Mouse (Mus musculus) hindbrain, embryonic 16.5 days (tissue): ENCODE measurements at regions not wholly inside any gene's neighbourhood (a gene's known extent, or its start where the extent isn't known, plus 50 kb on each side); places are given as distances from the start of the nearest gene placed in this dataset.

Experiments
- ATAC-seq: fragments of 200-750 bp; cut with Nextera tagmentation; 2 replicates; pipeline ENCODE4 v1.8.0; 2017; ENCODE audit warnings: moderate TSS enrichment, moderate library complexity
- H3K27ac ChIP-seq: fragments of 300-500 bp; sonication (generic); 2 replicates; pipeline ENCODE4 v1.5.1; 2014; ENCODE audit warnings: low read depth, mild to moderate bottlenecking, control low read depth, low read length, moderate library complexity
- H3K27me3 ChIP-seq: fragments of 300-500 bp; sonication (generic); replicated peaks from 2 replicates; pipeline ENCODE4 v1.6.1; 2014; ENCODE audit warnings: low read length; ENCODE audit not compliant: control insufficient read depth, insufficient read depth
- H3K36me3 ChIP-seq: fragments of 300-500 bp; sonication (generic); 2 replicates; pipeline ENCODE4 v1.6.1; 2014; ENCODE audit warnings: mild to moderate bottlenecking, low read length, moderate library complexity, mixed read lengths; ENCODE audit not compliant: control insufficient read depth, insufficient read depth
- H3K4me1 ChIP-seq: fragments of 300-500 bp; sonication (generic); 2 replicates; pipeline ENCODE4 v1.6.1; 2014; ENCODE audit warnings: low read depth, low read length; ENCODE audit not compliant: control insufficient read depth, insufficient read depth
- H3K4me2 ChIP-seq: fragments of 300-500 bp; sonication (generic); 2 replicates; pipeline ENCODE4 v1.6.1; 2014; ENCODE audit warnings: mild to moderate bottlenecking, low read length, control low read depth, moderate library complexity
- H3K4me3 ChIP-seq: fragments of 300-500 bp; sonication (generic); 2 replicates; pipeline ENCODE4 v1.5.1; 2014; ENCODE audit warnings: mild to moderate bottlenecking, low read length, control low read depth, moderate library complexity
- H3K9ac ChIP-seq: fragments of 300-500 bp; sonication (generic); 2 replicates; pipeline ENCODE4 v1.6.1; 2014; ENCODE audit warnings: low read depth, mild to moderate bottlenecking, control low read depth, low read length, moderate library complexity
- H3K9me3 ChIP-seq: fragments of 300-500 bp; sonication (generic); 2 replicates; pipeline ENCODE4 v1.6.1; 2014; ENCODE audit warnings: mild to moderate bottlenecking, low read length, moderate library complexity; ENCODE audit not compliant: control insufficient read depth
- whole genome bisulfite sequencing: fragments of 180-500 bp; shearing (Covaris S2); extraction: QIAGEN DNeasy Blood & Tissue Kit; methylation state at CpG from one replicate; pipeline ENCODE4 v1.1.7; 2014; 5-methylcytosine and 5-hydroxymethylcytosine counted together

DNA sequence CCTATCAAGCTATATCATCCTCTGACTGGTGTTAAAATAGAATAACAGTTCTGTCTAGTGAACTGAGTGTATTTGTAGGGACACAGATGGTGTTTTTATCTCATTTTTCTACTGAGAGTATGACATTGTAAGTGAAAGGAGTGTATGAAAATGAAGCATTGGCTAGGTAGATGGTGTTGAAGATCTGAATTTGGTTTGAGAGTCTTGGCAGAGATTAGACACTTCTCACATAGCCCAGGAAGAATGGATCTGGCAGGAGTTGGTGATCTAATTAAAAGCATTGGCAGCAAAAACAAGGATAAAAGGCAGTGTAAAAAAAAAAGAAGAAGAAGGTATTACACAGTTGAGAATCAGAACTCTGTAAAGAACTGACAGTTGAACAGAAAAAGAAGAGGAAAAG lies 900.4 kb upstream of the Pabpc4l start:
- Histone ChIP-seq H3K9me3 (no peaks in the 10 kb centered on the region), H3K4me3 (no peak overlapping the region), H3K27ac (no peak overlapping the region), H3K4me1 (no peaks in the 10 kb centered on the region), H3K9ac (no peak overlapping the region), H3K4me2 (no peak overlapping the region), H3K27me3 (no peaks in the 10 kb centered on the region), H3K36me3 (no peaks in the 10 kb centered on the region)
- no peak for ATAC-seq

DNA sequence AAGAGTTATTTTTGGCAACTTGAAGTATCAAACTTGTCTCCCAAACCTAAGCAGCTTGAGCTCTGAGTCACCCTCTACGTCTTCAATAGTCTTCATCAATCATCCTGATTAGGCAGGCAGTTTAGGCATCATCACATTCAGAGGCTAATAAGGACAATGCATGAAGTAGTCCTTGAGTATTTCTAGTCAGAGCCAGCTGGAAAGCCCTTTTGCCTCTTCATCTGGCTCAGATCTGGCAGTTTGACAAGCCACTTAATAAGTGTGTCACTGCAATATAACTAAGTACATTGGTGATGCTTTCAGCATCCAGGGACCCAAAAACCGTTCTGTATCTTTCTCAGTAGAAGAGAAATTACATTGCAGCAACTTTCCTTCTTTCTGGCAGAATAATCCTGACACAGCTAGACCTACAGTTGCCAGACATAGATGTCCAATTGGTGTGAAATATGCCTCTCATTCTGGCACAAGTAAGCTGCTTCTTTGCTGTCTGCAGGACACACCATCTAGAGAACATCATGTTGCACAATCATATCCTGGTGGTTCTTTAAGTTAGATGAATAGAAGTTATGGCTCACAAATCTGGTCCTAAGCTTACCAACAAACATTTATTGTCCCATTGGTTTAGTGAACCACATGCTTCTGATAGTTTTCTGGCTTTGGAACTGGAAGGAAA lies 868.5 kb upstream of the Pabpc4l start:
- ATAC-seq = no peak
- no peak overlapping the region for H3K4me2 ChIP-seq
- no peaks in the 10 kb centered on the region for H3K36me3 ChIP-seq
- H3K9ac ChIP-seq = no peak overlapping the region
- no peak overlapping the region for H3K4me3 ChIP-seq
- no peaks in the 10 kb centered on the region for H3K27me3 ChIP-seq
- WGBS = 33% methylated on average over 2 of the region's 2 CpGs
- H3K4me1 ChIP-seq = no peaks in the 10 kb centered on the region
- H3K9me3 ChIP-seq = no peaks in the 10 kb centered on the region
- no peak overlapping the region for H3K27ac ChIP-seq

DNA sequence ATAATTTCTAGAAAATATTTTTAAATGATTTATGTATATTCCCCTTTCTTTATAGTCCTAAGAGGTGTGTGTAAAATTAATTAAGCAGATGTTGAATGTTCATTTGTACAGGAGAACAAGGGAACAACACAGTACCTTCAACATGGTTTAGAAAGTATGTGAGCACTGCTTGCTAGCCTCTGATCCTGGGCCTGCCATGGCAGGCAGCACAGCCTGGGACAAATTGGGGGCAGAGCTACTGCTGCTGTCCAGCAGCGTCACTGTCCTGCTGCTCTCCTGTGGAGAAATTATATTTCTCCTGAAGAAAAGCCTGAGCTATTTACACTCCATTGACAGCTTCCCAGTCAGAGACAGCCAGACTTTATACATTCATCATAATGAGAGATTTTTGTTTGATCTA lies 833.8 kb upstream of the Pabpc4l start:
- Histone ChIP-seq H3K36me3 (no peaks in the 10 kb centered on the region), H3K4me2 (no peak overlapping the region), H3K4me3 (no peak overlapping the region), H3K9me3 (no peaks in the 10 kb centered on the region), H3K27ac (no peak overlapping the region), H3K27me3 (no peaks in the 10 kb centered on the region), H3K9ac (no peak overlapping the region), H3K4me1 (no peaks in the 10 kb centered on the region)
- 48% methylated on average over 1 of the region's 1 CpGs for WGBS
- no peak for ATAC-seq

DNA sequence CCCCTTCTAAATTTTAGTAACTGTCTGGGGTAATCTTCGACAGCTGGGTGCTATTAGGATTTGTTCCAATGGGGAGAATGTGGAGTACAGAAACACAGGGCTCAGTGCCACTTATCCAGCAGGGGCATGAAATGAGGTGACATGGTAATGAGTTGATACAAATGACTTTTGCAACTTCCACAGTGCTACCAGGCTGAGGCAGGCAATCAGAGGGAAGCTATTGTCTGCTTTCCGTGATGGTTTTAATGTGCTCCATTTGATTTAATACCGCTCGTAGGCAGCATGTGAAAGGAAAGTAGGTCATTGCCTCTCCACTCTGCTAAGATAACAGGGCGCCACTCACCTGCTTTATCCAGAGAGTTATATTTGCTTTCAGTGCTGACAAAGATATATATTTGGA lies 832.3 kb upstream of the Pabpc4l start:
- H3K4me3 ChIP-seq = no peak overlapping the region
- no peak overlapping the region; the same call in 1 of the 2 replicates for H3K4me2 ChIP-seq
- no peaks in the 10 kb centered on the region for H3K9me3 ChIP-seq
- no peaks in the 10 kb centered on the region for H3K36me3 ChIP-seq
- H3K9ac ChIP-seq = no peak overlapping the region
- 30% methylated on average over 5 of the region's 5 CpGs for WGBS
- no peaks in the 10 kb centered on the region for H3K4me1 ChIP-seq
- H3K27ac ChIP-seq = no peak overlapping the region
- H3K27me3 ChIP-seq = no peaks in the 10 kb centered on the region
- ATAC-seq = peak; percentile 54; the same call in 1 of the 2 replicates

DNA sequence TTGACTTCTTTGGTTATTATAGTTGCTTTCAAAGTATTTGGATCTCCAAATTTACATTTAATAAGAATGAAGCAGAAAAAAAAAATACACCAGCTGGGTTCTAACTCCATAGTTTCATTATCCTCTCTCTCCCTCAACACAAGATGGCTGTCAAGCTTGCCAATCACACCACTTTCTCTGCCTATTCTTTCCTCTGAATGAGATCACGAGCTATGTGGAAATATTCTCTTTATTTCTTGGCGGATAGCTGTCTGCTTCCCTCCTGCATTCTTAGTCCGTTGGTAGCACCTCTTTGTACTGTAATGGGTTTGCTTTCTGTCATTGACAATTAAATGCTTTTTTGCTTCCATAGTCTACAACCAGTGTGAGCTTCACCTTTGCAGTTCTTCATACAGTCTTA lies 793.0 kb upstream of the Pabpc4l start:
- 42% methylated on average over 3 of the region's 3 CpGs for WGBS
- Histone ChIP-seq H3K9ac (no peak overlapping the region), H3K27ac (no peak overlapping the region), H3K4me3 (no peak overlapping the region), H3K27me3 (no peaks in the 10 kb centered on the region), H3K9me3 (no peaks in the 10 kb centered on the region), H3K36me3 (no peaks in the 10 kb centered on the region), H3K4me2 (no peak overlapping the region), H3K4me1 (no peaks in the 10 kb centered on the region)
- no peak for ATAC-seq

DNA sequence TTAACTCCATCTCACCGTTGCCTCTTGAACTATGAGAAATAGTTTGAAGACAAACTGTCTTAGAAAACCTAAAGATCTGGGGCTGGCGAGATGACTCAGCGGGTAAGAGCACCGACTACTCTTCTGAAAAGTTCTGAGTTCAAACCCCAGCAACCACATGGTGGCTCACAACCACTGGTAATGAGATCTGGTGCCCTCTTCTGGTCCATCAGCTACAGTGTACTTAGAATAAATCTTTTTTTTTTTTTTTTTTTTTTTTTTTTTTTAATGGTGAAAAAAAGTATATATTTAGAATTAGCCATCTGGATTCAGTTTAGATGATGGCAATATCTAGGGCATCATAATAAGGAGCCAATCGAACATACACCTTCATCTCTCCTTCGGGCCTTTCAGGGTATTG lies 782.2 kb upstream of the Pabpc4l start:
- Histone ChIP-seq H3K4me1 (no peaks in the 10 kb centered on the region), H3K27ac (no peak overlapping the region), H3K9me3 (no peaks in the 10 kb centered on the region), H3K27me3 (no peaks in the 10 kb centered on the region), H3K4me2 (no peak overlapping the region), H3K4me3 (no peak overlapping the region), H3K9ac (no peak overlapping the region), H3K36me3 (no peaks in the 10 kb centered on the region)
- ATAC-seq = no peak
- 93% methylated on average over 6 of the region's 6 CpGs for WGBS

DNA sequence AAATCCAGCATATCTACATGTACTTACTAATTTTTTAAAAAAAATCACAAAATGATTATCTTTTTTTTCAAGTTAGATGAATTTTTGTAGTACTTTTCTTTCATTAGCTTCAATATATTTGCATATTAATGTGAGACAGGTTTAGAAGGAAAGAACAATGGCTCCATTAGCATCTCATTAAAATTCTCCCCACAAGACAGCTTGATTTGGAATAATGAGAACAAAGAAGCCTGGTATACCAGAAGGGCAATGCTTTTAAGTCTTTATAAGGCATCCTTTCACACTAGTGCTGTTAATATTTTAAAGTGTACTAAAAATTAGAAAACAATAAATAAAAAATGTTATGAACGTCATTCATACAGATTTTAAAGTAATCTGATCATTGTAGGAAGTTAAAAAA lies 770.6 kb upstream of the Pabpc4l start:
- 44% methylated on average over 1 of the region's 1 CpGs for WGBS
- H3K4me3 ChIP-seq = no peak overlapping the region
- no peak overlapping the region for H3K4me2 ChIP-seq
- no peak overlapping the region for H3K9ac ChIP-seq
- no peak overlapping the region for H3K27ac ChIP-seq
- no peak for ATAC-seq
- no peaks in the 10 kb centered on the region for H3K36me3 ChIP-seq
- no peaks in the 10 kb centered on the region for H3K27me3 ChIP-seq
- H3K4me1 ChIP-seq = no peaks in the 10 kb centered on the region
- H3K9me3 ChIP-seq = no peaks in the 10 kb centered on the region

DNA sequence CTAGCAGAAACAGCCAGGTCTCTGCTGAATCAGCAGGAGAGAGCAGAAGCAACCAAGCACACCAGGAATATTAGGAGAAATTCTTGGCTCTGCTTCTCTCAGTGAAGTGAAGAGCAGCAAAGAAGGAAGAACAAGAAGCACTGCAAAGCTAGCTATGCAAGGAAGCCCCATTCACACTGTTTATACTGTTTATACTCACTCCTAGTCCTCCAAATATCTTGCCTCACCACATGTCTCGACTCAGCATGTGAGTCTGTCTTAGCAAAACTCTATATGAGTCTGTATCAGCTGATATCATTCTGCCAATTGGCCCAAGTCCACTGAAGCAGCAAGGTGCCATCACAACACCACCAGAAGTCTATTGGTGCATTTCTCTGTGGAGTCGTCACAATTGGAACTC lies 765.1 kb upstream of the Pabpc4l start:
- ATAC-seq = no peak
- no peaks in the 10 kb centered on the region for H3K27me3 ChIP-seq
- no peaks in the 10 kb centered on the region for H3K4me1 ChIP-seq
- no peak overlapping the region for H3K27ac ChIP-seq
- no peak overlapping the region for H3K4me3 ChIP-seq
- H3K36me3 ChIP-seq = no peaks in the 10 kb centered on the region
- H3K9me3 ChIP-seq = no peaks in the 10 kb centered on the region
- no peak overlapping the region for H3K4me2 ChIP-seq
- H3K9ac ChIP-seq = no peak overlapping the region
- 71% methylated on average over 2 of the region's 2 CpGs for WGBS

DNA sequence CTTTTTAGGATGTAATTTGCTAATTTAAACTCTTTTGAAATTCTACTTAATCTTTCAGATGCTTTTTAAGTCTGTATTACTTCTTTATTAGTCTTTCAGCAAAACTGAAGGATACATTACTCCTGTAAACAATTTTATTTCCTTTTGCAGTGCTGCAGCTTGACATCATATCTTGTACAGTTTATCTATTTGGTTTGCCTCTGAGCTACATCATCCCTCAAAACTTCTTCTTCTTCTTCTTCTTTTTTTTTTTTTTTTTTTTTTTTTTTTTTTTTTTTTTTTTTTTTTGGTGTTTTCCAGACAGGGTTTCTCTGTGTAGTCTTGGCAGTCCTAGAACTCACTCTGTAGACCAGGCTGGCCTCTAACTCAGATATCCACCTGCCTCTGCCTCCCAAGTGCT lies 749.6 kb upstream of the Pabpc4l start:
- Histone ChIP-seq H3K9me3 (no peaks in the 10 kb centered on the region), H3K4me2 (no peak overlapping the region), H3K4me1 (no peaks in the 10 kb centered on the region), H3K27ac (no peak overlapping the region), H3K4me3 (no peak overlapping the region), H3K9ac (no peak overlapping the region), H3K36me3 (no peaks in the 10 kb centered on the region), H3K27me3 (no peaks in the 10 kb centered on the region)
- no peak for ATAC-seq

DNA sequence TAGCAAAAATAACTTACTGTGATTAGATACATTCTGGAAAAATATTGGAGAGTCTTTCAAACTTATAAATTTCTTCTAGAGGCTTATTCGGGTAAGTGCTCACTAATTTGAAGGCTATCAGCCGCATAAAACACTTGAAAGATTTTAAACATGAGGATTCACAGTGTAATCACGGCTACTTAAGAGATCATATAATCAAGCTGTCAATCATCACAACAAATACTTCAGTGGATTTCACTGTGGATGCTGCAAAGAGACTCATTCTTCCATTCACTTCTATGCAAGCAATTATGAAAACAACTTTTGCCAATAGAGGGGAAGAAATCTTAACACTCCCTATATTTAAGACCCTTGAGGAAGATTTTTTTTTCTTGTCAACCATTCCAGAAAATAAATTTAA lies 736.2 kb upstream of the Pabpc4l start:
- H3K9ac ChIP-seq = no peak overlapping the region
- H3K27ac ChIP-seq = no peak overlapping the region
- no peak for ATAC-seq
- WGBS = 82% methylated on average over 3 of the region's 3 CpGs
- no peak overlapping the region for H3K4me3 ChIP-seq
- H3K27me3 ChIP-seq = no peaks in the 10 kb centered on the region
- H3K4me2 ChIP-seq = no peak overlapping the region
- H3K9me3 ChIP-seq = no peaks in the 10 kb centered on the region
- H3K36me3 ChIP-seq = no peaks in the 10 kb centered on the region
- H3K4me1 ChIP-seq = no peaks in the 10 kb centered on the region
